Mouse (Mus musculus) liver, embryonic 14.5 days (tissue): Measurements from ENCODE around the gene Nlgn2.
"Not testable (repeated sequence)": the region's sequence is repeated elsewhere in the genome, so short reads cannot be mapped to it uniquely, and the experiment has no call there.

ENCODE experiments used
- CTCF ChIP-seq: IDR thresholded peaks from 2 replicates; pipeline ENCODE4 v1.5.1; 2016; ENCODE audit warnings: antibody characterized with exemption, low read depth, control low read depth
- EP300 ChIP-seq: IDR thresholded peaks from 2 replicates; pipeline ENCODE4 v1.6.1; 2016; ENCODE audit warnings: antibody characterized with exemption, low read depth

- TF ChIP-seq EP300, CTCF: not testable (repeated sequence)
Measured at GRCm38 (mm10) chr11:69863729-69864128, 26.1 kb upstream of the Nlgn2 start.
